Mouse (Mus musculus): ENCODE data around the gene Pex16.

- TF ChIP-seq CTCF (IDR thresholded peaks at IDR 0.05; ENCODE audit: control insufficient read depth, insufficient read depth, insufficient read length) (no peak), MAX (IDR thresholded peaks at IDR 0.05) (no peak), MYOG (IDR thresholded peaks at IDR 0.05; ENCODE audit: control insufficient read depth, extremely low read depth, insufficient read length) (no peak)
Measured at GRCm38 (mm10) chr2:92360186-92360823, 14.2 kb upstream of the Pex16 start.

Measured in C2C12 (cell line).